Comparison of ENCODE assay signal across 8 mouse cellular contexts in the genomic region with DNA sequence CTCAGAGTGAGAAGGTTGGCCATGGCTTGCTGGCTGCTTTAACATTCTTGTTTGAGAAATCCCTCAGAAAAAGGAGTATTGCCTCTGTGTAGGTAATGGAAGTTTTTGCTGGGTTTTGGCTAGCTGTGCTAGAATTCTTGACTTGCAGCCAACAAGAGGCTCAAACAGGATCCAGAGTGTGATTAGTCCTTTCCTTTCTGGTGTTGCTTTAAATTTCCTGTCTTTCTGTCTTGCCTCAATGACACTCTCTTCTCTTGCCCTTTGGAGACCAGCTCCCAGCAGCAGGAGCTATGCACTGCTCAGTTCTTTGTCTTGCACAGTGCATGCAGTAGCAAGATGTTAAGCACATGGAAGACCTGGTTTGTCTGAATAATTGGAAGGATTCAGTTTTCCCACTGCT.
A peak's percentile ranks its signal among the peaks of the same experiment; 100 is the strongest.
DNase-seq lines count a peak whose midpoint lies in the region; ATAC-seq and TF ChIP-seq lines count a peak whose summit lies in the region.

No protein-coding gene starts in this region.

- peaks cover 16% of the 10 kb centered on the region for H3K36me3 ChIP-seq in forebrain, embryonic 14.5 days (ENCODE audit: control insufficient read depth, insufficient read depth, low read length)
- peaks cover 34% of the 10 kb centered on the region for H3K36me3 ChIP-seq in forebrain, embryonic 10.5 days (replicated peaks)
- H3K36me3 ChIP-seq in heart, embryonic 16.5 days (ENCODE audit: control insufficient read depth, insufficient read depth) = no peaks in the 10 kb centered on the region
- H3K36me3 ChIP-seq in lung, embryonic 15.5 days = no peaks in the 10 kb centered on the region
- no peaks in the 10 kb centered on the region for H3K36me3 ChIP-seq in midbrain, postnatal 0 days (ENCODE audit: insufficient read depth, low read length)
- peaks cover 43% of the 10 kb centered on the region for H3K36me3 ChIP-seq in liver, embryonic 12.5 days

- DNase-seq in forebrain, embryonic 14.5 days (ENCODE audit: low spot score) = peak; percentile 61
- DNase-seq in forebrain, embryonic 10.5 days (ENCODE audit: extremely low spot score, low spot score) = no peak
- peak; percentile 17 to 26 for DNase-seq in adrenal gland, postnatal 36 days
- DNase-seq in midbrain, postnatal 0 days (ENCODE audit: low spot score) = no peak
- no peak for DNase-seq in layer of hippocampus, postnatal 14 days (ENCODE audit: low spot score in 2 of 2)

- H3K4me1 ChIP-seq in forebrain, embryonic 14.5 days (ENCODE audit: control insufficient read depth, insufficient read depth, low read length) = 0 out of 2 replicates have a peak, but pooled peaks cover 4% of the 10 kb centered on the region
- H3K4me1 ChIP-seq in forebrain, embryonic 10.5 days = 0 out of 2 replicates have a peak, but pooled peaks cover 3% of the 10 kb centered on the region
- peaks cover 33% of the 10 kb centered on the region for H3K4me1 ChIP-seq in heart, embryonic 16.5 days (ENCODE audit: control insufficient read depth, insufficient read depth, low read length)
- H3K4me1 ChIP-seq in lung, embryonic 15.5 days = peaks cover 44% of the 10 kb centered on the region
- no peaks in the 10 kb centered on the region for H3K4me1 ChIP-seq in midbrain, postnatal 0 days (ENCODE audit: insufficient read depth, low read length)
- peaks cover 7% of the 10 kb centered on the region for H3K4me1 ChIP-seq in liver, embryonic 12.5 days

- no peaks in the 10 kb centered on the region for H3K27me3 ChIP-seq in forebrain, embryonic 14.5 days (replicated peaks; ENCODE audit: control insufficient read depth, insufficient read depth, low read length)
- no peaks in the 10 kb centered on the region for H3K27me3 ChIP-seq in forebrain, embryonic 10.5 days (ENCODE audit: poor library complexity, severe bottlenecking)
- no peaks in the 10 kb centered on the region for H3K27me3 ChIP-seq in heart, embryonic 16.5 days (ENCODE audit: control insufficient read depth, insufficient read depth, low read length)
- no peaks in the 10 kb centered on the region for H3K27me3 ChIP-seq in lung, embryonic 15.5 days
- no peaks in the 10 kb centered on the region for H3K27me3 ChIP-seq in midbrain, postnatal 0 days (ENCODE audit: insufficient read depth, low read length)
- H3K27me3 ChIP-seq in liver, embryonic 12.5 days (replicated peaks) = no peaks in the 10 kb centered on the region

- no peaks in the 10 kb centered on the region for H3K9me3 ChIP-seq in forebrain, embryonic 14.5 days (replicated peaks; ENCODE audit: control insufficient read depth, low read length)
- no peaks in the 10 kb centered on the region for H3K9me3 ChIP-seq in forebrain, embryonic 10.5 days
- no peaks in the 10 kb centered on the region; the same call in 1 of the 2 replicates for H3K9me3 ChIP-seq in heart, embryonic 16.5 days (replicated peaks; ENCODE audit: control insufficient read depth, low read length)
- H3K9me3 ChIP-seq in lung, embryonic 15.5 days = no peaks in the 10 kb centered on the region
- H3K9me3 ChIP-seq in midbrain, postnatal 0 days (ENCODE audit: low read length) = no peaks in the 10 kb centered on the region
- H3K9me3 ChIP-seq in liver, embryonic 12.5 days (replicated peaks) = no peaks in the 10 kb centered on the region

- ATAC-seq in forebrain, embryonic 14.5 days = 0 out of 2 replicates have a peak, but pooled peaks have one; percentile 12
- peak; percentile 86 for ATAC-seq in heart, embryonic 16.5 days (replicated peaks; ENCODE audit: extremely low read depth, insufficient read depth, low FRiP score)
- peak; percentile 84 for ATAC-seq in lung, embryonic 15.5 days (ENCODE audit: borderline replicate concordance, extremely low read depth, low FRiP score, low TSS enrichment)
- no peak for ATAC-seq in midbrain, postnatal 0 days (ENCODE audit: low FRiP score)
- ATAC-seq in liver, embryonic 12.5 days = no peak

- no peak overlapping the region for H3K9ac ChIP-seq in forebrain, embryonic 14.5 days (ENCODE audit: low read length)
- no peak overlapping the region for H3K9ac ChIP-seq in heart, embryonic 16.5 days (ENCODE audit: low read length)
- no peak overlapping the region for H3K9ac ChIP-seq in lung, embryonic 15.5 days
- no peak overlapping the region for H3K9ac ChIP-seq in midbrain, postnatal 0 days (replicated peaks; ENCODE audit: low read length, poor library complexity, severe bottlenecking)
- no peak overlapping the region for H3K9ac ChIP-seq in liver, embryonic 12.5 days

- H3K4me3 ChIP-seq in forebrain, embryonic 14.5 days (ENCODE audit: low read depth, low read length) = no peak overlapping the region
- H3K4me3 ChIP-seq in forebrain, embryonic 10.5 days = no peak overlapping the region
- no peak overlapping the region for H3K4me3 ChIP-seq in heart, embryonic 16.5 days (ENCODE audit: low read length)
- H3K4me3 ChIP-seq in lung, embryonic 15.5 days = no peak overlapping the region
- H3K4me3 ChIP-seq in midbrain, postnatal 0 days (ENCODE audit: low read depth, low read length) = no peak overlapping the region
- H3K4me3 ChIP-seq in liver, embryonic 12.5 days = no peak overlapping the region

- H3K4me2 ChIP-seq in forebrain, embryonic 14.5 days (ENCODE audit: low read length) = no peak overlapping the region
- no peak overlapping the region for H3K4me2 ChIP-seq in heart, embryonic 16.5 days (ENCODE audit: low read depth, low read length)
- no peak overlapping the region for H3K4me2 ChIP-seq in lung, embryonic 15.5 days
- H3K4me2 ChIP-seq in midbrain, postnatal 0 days (ENCODE audit: low read depth, low read length, poor library complexity, severe bottlenecking) = no peak overlapping the region
- H3K4me2 ChIP-seq in liver, embryonic 12.5 days = no peak overlapping the region

- TF ChIP-seq CTCF in midbrain, postnatal 0 days (IDR thresholded peaks at IDR 0.05) = no peak

- H3K27ac ChIP-seq in forebrain, embryonic 14.5 days (ENCODE audit: low read depth, low read length) = no peak overlapping the region
- H3K27ac ChIP-seq in forebrain, embryonic 10.5 days = no peak overlapping the region
- H3K27ac ChIP-seq in heart, embryonic 16.5 days (ENCODE audit: low read length) = peak overlapping the region; percentile 40
- H3K27ac ChIP-seq in lung, embryonic 15.5 days = peak overlapping the region; percentile 72
- H3K27ac ChIP-seq in midbrain, postnatal 0 days (ENCODE audit: low read depth, low read length) = no peak overlapping the region
- H3K27ac ChIP-seq in liver, embryonic 12.5 days = no peak overlapping the region

Comparison
In these comparisons a context has a peak if more than half of its experiments do, and no peak if none do; other contexts are left out.
1. DNase-seq: peak in forebrain, embryonic 14.5 days (single experiment) and adrenal gland, postnatal 36 days (2 of 2); none in forebrain, embryonic 10.5 days (single experiment), midbrain, postnatal 0 days (single experiment) and layer of hippocampus, postnatal 14 days (0 of 2).
2. ATAC-seq: peak in forebrain, embryonic 14.5 days (single experiment), heart, embryonic 16.5 days (single experiment) and lung, embryonic 15.5 days (single experiment); none in midbrain, postnatal 0 days (single experiment) and liver, embryonic 12.5 days (single experiment).
3. H3K27ac ChIP-seq: peak in heart, embryonic 16.5 days (single experiment) and lung, embryonic 15.5 days (single experiment); none in forebrain, embryonic 14.5 days (single experiment), forebrain, embryonic 10.5 days (single experiment), midbrain, postnatal 0 days (single experiment) and liver, embryonic 12.5 days (single experiment).